Mouse (Mus musculus): ENCODE data around the gene Arl10. TPM values are rescaled to one million over a fixed set of nuclear protein-coding genes. Genes with fewer than 3 reads are reported as not detected.

The Arl10 gene
- 15.9 and 19.4 TPM in 2 replicates for polyA plus RNA-seq (2015; fragmentation: Nextera tagmentation; extraction: Ambion mirVana)

DNA sequence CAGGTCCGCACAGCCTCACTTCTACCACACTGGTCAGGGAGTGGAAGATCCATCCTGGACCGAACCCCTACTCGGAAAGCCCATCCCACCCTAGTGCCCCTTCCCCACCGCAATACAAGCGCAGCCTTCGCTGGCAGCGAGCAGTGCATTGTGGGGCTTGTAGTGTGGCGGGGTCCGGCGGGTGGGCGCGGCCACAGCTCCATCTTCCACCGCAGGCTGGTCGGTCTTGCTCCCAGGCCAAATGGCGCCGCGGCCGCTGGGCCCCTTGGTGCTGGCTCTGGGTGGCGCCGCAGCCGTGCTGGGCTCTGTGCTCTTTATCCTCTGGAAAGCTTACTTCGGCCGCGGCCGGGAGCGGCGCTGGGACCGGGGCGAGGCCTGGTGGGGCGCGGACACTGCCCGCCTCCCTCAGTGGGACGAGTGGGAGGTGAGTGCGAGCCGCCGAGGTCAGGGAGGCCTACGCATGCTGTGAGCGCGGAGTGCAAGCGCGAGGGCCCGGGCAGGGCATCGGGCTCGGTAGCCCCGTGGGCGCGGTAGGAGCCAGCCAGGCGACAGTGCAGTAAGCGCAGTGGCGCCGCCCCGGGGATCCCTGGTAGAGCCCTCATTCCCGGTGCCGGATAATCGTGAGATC is at the start of gene Arl10:
Gene Arl10, plus strand, starts transcription at position 162 of the 628 bp plus-strand sequence.
- Histone ChIP-seq H3K36me3 (ENCODE audit: control insufficient read depth, insufficient read depth) (peaks cover 7% of the 10 kb centered on the region), H3K9me3 (replicated peaks; ENCODE audit: control insufficient read depth, low read length) (no peaks in the 10 kb centered on the region), H3K4me2 (ENCODE audit: low read depth, low read length) (peak within 1 kb of the TSS; percentile 87), H3K27me3 (ENCODE audit: control insufficient read depth, insufficient read depth, low read length) (no peaks in the 10 kb centered on the region), H3K4me1 (ENCODE audit: control insufficient read depth, insufficient read depth, low read length) (peaks cover 9% of the 10 kb centered on the region), H3K27ac (ENCODE audit: low read length) (peak within 1 kb of the TSS; percentile 81), H3K9ac (ENCODE audit: low read length) (peak within 1 kb of the TSS; percentile 81), H3K4me3 (ENCODE audit: low read length) (peak within 1 kb of the TSS; percentile 82)
- peak; percentile 91 for ATAC-seq (replicated peaks; ENCODE audit: extremely low read depth, insufficient read depth, low FRiP score)
- WGBS: under 1% methylated on average over 53 of the region's 55 CpGs

DNA sequence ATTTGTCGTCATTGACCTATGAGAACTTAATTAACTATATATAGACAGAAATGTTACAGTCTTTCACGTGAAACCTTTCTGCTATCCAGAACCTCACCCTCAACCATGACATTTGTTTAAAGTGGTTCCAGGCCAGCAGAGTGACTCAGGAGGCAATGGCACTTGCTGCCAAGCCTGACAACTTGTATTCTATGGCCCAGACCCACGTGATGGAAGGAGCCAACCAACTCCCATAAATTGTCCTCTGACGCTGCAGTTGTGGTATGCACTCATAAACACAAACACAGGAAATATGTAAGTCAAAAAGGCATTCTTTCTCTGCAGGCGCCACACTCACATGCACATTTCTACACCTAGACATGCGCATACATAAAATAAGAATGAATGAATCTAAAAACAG is 47.7 kb upstream of the Arl10 start:
- H3K27ac ChIP-seq (ENCODE audit: low read length): no peak overlapping the region

DNA sequence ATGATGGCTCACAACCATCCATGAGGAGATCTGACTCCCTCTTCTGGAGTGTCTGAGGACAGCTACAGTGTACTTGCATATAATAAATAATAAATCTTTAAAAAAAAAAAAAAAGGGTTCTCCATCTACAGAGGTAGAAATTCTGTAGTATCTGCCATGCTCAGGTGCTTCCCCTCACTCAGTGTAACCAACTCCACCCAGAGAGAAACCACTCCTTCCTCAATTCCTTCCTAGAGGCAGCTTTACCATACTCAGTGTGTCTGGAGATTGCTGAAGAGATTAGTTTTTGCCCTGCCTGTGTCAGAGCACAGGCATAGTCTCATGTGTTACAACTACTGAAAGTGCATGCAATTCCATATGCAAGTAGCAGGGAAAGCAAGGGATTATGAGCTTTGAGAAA is 42.7 kb upstream of the Arl10 start:
- Histone ChIP-seq H3K27ac (ENCODE audit: low read length) (no peak overlapping the region), H3K27me3 (ENCODE audit: control insufficient read depth, insufficient read depth, low read length) (no peaks in the 10 kb centered on the region), H3K9me3 (replicated peaks; ENCODE audit: control insufficient read depth, low read length) (no peaks in the 10 kb centered on the region), H3K4me1 (ENCODE audit: control insufficient read depth, insufficient read depth, low read length) (no peaks in the 10 kb centered on the region), H3K4me3 (ENCODE audit: low read length) (no peak overlapping the region), H3K4me2 (ENCODE audit: low read depth, low read length) (no peak overlapping the region), H3K9ac (ENCODE audit: low read length) (no peak overlapping the region), H3K36me3 (ENCODE audit: control insufficient read depth, insufficient read depth) (peaks cover 28% of the 10 kb centered on the region)
- no peak for ATAC-seq (replicated peaks; ENCODE audit: extremely low read depth, insufficient read depth, low FRiP score)

More for the DNA sequence above, 47.7 kb upstream of the Arl10 start:
- peaks cover 37% of the 10 kb centered on the region for H3K36me3 ChIP-seq (ENCODE audit: control insufficient read depth, insufficient read depth)
- no peak overlapping the region for H3K9ac ChIP-seq (ENCODE audit: low read length)
- H3K4me3 ChIP-seq (ENCODE audit: low read length): no peak overlapping the region
- no peaks in the 10 kb centered on the region for H3K9me3 ChIP-seq (replicated peaks; ENCODE audit: control insufficient read depth, low read length)
- no peak for ATAC-seq (replicated peaks; ENCODE audit: extremely low read depth, insufficient read depth, low FRiP score)
- H3K4me1 ChIP-seq (ENCODE audit: control insufficient read depth, insufficient read depth, low read length): no peaks in the 10 kb centered on the region
- no peak overlapping the region for H3K4me2 ChIP-seq (ENCODE audit: low read depth, low read length)
- H3K27me3 ChIP-seq (ENCODE audit: control insufficient read depth, insufficient read depth, low read length): no peaks in the 10 kb centered on the region
- WGBS: 85% methylated on average over 6 of the region's 6 CpGs

DNA sequence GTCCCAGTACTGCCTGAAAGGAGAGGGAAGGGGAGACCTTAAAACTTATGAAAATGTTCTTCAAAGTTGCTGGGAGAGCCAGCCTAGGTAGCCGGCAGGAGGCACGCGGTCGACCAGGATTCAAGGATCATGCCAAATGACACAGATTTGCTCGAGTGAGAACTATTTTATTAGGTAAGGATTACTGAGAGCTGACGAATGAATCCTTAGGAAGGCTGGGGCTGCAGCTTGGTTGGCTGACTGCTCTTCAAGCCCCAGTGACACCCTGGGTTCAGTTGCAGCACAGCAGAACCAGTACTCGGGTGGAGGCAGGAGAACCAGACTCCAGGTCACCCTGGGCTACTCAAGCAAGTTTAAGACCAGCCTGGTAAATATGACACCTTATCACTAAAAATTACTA is 26.8 kb upstream of the Arl10 start:
- Histone ChIP-seq H3K36me3 (ENCODE audit: control insufficient read depth, insufficient read depth) (peaks cover 34% of the 10 kb centered on the region), H3K9ac (ENCODE audit: low read length) (no peak overlapping the region), H3K4me3 (ENCODE audit: low read length) (no peak overlapping the region), H3K27ac (ENCODE audit: low read length) (no peak overlapping the region), H3K27me3 (ENCODE audit: control insufficient read depth, insufficient read depth, low read length) (no peaks in the 10 kb centered on the region), H3K4me2 (ENCODE audit: low read depth, low read length) (no peak overlapping the region), H3K4me1 (ENCODE audit: control insufficient read depth, insufficient read depth, low read length) (no peaks in the 10 kb centered on the region), H3K9me3 (replicated peaks; ENCODE audit: control insufficient read depth, low read length) (no peaks in the 10 kb centered on the region; the same call in 1 of the 2 replicates)
- WGBS: 79% methylated on average over 7 of the region's 7 CpGs
- ATAC-seq (replicated peaks; ENCODE audit: extremely low read depth, insufficient read depth, low FRiP score): no peak

DNA sequence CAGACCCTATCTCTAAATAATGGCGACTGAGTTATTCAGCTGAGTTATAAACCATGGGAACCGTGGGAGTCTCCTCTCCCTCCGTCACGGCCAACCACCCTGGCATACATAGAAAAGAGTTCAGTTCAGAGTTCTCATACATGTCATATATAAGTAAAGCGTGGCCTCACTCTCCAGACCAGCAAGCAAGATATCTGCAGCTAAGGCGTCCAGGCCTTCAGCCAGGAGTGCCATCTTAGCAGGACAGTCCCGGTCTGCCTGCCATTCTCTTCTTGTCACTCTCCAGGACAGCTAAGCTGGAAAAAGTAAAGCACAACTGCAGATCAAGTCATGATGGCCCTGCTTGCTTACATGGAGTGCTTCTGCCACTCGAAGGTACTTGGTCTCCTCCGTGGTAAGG is 18.6 kb upstream of the Arl10 start:
- Histone ChIP-seq H3K4me3 (ENCODE audit: low read length) (no peak overlapping the region), H3K9me3 (replicated peaks; ENCODE audit: control insufficient read depth, low read length) (no peaks in the 10 kb centered on the region), H3K4me1 (ENCODE audit: control insufficient read depth, insufficient read depth, low read length) (no peaks in the 10 kb centered on the region), H3K9ac (ENCODE audit: low read length) (no peak overlapping the region), H3K27me3 (ENCODE audit: control insufficient read depth, insufficient read depth, low read length) (no peaks in the 10 kb centered on the region), H3K36me3 (ENCODE audit: control insufficient read depth, insufficient read depth) (peaks cover 69% of the 10 kb centered on the region), H3K4me2 (ENCODE audit: low read depth, low read length) (no peak overlapping the region), H3K27ac (ENCODE audit: low read length) (no peak overlapping the region)
- WGBS: 93% methylated on average over 9 of the region's 9 CpGs
- ATAC-seq (replicated peaks; ENCODE audit: extremely low read depth, insufficient read depth, low FRiP score): no peak

DNA sequence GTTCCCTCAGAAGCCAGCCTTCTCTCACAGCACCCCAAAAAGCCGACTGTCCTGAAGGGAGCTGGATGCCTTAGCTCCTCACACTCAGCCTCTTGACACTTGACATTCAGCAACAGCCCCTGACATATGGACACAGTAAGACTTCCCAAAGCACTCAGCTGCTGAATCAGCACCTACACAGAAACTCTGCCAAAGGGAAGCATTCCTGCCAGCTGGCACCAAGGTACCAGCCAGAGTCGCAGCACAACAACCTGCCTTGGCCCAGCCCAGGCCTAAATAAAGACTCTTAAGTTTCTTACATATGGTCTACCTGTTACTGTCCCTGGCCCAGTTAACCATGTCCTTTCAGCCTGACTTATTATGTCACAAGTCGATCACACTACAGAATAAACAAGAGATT is 18.0 kb upstream of the Arl10 start:
- Histone ChIP-seq H3K9me3 (replicated peaks; ENCODE audit: control insufficient read depth, low read length) (no peaks in the 10 kb centered on the region), H3K27ac (ENCODE audit: low read length) (no peak overlapping the region), H3K4me1 (ENCODE audit: control insufficient read depth, insufficient read depth, low read length) (no peaks in the 10 kb centered on the region), H3K4me2 (ENCODE audit: low read depth, low read length) (no peak overlapping the region), H3K9ac (ENCODE audit: low read length) (no peak overlapping the region), H3K27me3 (ENCODE audit: control insufficient read depth, insufficient read depth, low read length) (no peaks in the 10 kb centered on the region), H3K36me3 (ENCODE audit: control insufficient read depth, insufficient read depth) (peaks cover 66% of the 10 kb centered on the region), H3K4me3 (ENCODE audit: low read length) (no peak overlapping the region)
- no peak for ATAC-seq (replicated peaks; ENCODE audit: extremely low read depth, insufficient read depth, low FRiP score)
- 85% methylated on average over 3 of the region's 3 CpGs for WGBS

DNA sequence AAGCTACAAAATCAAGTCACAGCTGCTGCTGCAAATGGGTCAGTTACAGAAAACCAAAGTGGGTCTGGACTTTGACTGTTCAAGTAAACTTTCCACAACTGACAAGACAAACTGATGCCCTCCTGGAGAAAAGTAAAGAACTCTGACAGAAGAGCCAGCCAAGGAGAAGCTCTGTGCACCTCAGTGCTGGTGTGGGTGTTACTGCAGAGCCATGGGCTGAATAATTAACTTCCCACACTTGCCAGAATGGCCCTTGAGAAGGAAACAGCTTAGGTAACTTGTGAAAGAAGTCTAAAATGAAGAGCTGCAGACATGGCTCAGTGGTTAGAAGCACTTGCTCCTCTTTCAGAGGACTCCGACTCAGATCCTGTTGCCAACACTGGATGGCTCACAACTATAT is 17.2 kb upstream of the Arl10 start:
- Histone ChIP-seq H3K27ac (ENCODE audit: low read length) (no peak overlapping the region), H3K4me1 (ENCODE audit: control insufficient read depth, insufficient read depth, low read length) (no peaks in the 10 kb centered on the region), H3K9ac (ENCODE audit: low read length) (no peak overlapping the region), H3K27me3 (ENCODE audit: control insufficient read depth, insufficient read depth, low read length) (no peaks in the 10 kb centered on the region), H3K4me3 (ENCODE audit: low read length) (no peak overlapping the region), H3K9me3 (replicated peaks; ENCODE audit: control insufficient read depth, low read length) (no peaks in the 10 kb centered on the region), H3K4me2 (ENCODE audit: low read depth, low read length) (no peak overlapping the region), H3K36me3 (ENCODE audit: control insufficient read depth, insufficient read depth) (peaks cover 65% of the 10 kb centered on the region)
- WGBS: 90% methylated on average over 1 of the region's 1 CpGs
- no peak for ATAC-seq (replicated peaks; ENCODE audit: extremely low read depth, insufficient read depth, low FRiP score)

DNA sequence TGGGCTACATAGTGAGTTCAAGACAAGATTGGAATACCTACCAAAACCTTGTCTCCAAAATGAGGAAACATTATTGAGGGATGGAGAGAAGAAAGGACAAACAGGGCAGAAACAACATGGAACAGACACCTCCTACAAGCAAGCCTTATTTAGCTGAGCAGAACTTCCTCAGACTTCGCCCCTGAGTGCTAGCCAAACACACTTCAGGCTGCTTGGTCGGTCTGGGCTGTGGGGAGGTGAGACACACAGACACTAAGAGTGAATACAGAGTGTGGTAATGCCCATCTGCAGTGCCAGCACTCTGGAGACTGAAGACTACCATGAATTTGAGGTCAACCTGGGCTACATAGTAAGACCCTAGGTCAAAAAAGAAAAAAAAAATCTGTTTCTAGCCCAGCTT is 15.2 kb upstream of the Arl10 start:
- Histone ChIP-seq H3K9ac (ENCODE audit: low read length) (no peak overlapping the region), H3K4me1 (ENCODE audit: control insufficient read depth, insufficient read depth, low read length) (peaks cover 7% of the 10 kb centered on the region), H3K4me3 (ENCODE audit: low read length) (no peak overlapping the region), H3K36me3 (ENCODE audit: control insufficient read depth, insufficient read depth) (peaks cover 55% of the 10 kb centered on the region), H3K27me3 (ENCODE audit: control insufficient read depth, insufficient read depth, low read length) (no peaks in the 10 kb centered on the region), H3K9me3 (replicated peaks; ENCODE audit: control insufficient read depth, low read length) (no peaks in the 10 kb centered on the region), H3K27ac (ENCODE audit: low read length) (no peak overlapping the region), H3K4me2 (ENCODE audit: low read depth, low read length) (no peak overlapping the region)
- WGBS: 92% methylated on average over 2 of the region's 2 CpGs
- no peak for ATAC-seq (replicated peaks; ENCODE audit: extremely low read depth, insufficient read depth, low FRiP score)

DNA sequence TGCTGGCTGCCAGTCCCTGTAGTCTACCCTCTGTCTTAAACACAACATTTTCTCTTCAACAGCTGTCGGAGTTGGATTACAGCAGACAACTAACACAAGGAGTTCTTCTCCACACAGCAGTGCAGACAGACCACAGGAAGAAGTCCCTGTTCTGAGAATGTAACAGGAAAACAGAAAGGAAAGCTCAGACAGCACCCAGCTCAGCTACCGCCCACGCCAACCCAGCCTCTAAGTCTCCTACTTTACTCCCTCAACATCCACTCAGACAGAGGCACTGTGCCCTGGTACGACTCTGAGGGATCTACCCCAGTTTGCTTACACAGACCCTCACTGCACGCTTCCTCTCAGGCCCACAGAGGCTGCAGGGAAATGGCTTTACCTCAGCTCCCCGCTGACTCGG is 14.2 kb upstream of the Arl10 start:
- H3K36me3 ChIP-seq (ENCODE audit: control insufficient read depth, insufficient read depth): peaks cover 51% of the 10 kb centered on the region
- 89% methylated on average over 7 of the region's 7 CpGs for WGBS

More for the DNA sequence above, 14.2 kb upstream of the Arl10 start:
- Histone ChIP-seq H3K27me3 (ENCODE audit: control insufficient read depth, insufficient read depth, low read length) (no peaks in the 10 kb centered on the region), H3K4me3 (ENCODE audit: low read length) (no peak overlapping the region), H3K4me1 (ENCODE audit: control insufficient read depth, insufficient read depth, low read length) (peaks cover 7% of the 10 kb centered on the region), H3K9me3 (replicated peaks; ENCODE audit: control insufficient read depth, low read length) (no peaks in the 10 kb centered on the region), H3K4me2 (ENCODE audit: low read depth, low read length) (no peak overlapping the region), H3K9ac (ENCODE audit: low read length) (no peak overlapping the region), H3K27ac (ENCODE audit: low read length) (no peak overlapping the region)
- ATAC-seq (replicated peaks; ENCODE audit: extremely low read depth, insufficient read depth, low FRiP score): no peak
